Mouse (Mus musculus) cortical plate, adult 2 months (tissue): ENCODE results near the gene Srgn. TPM values are rescaled to one million over a fixed set of nuclear protein-coding genes. Genes with fewer than 3 reads are reported as not detected.
A peak's percentile ranks its signal among the peaks of the same experiment; 100 is the strongest.

ENCODE experiments used
- H3K27ac ChIP-seq: fragments of 200-500 bp; 2 replicates; pipeline ENCODE4 v1.5.1; 2012; ENCODE audit warnings: low read length, control low read depth, inconsistent platforms; ENCODE audit not compliant: insufficient read depth
- H3K4me1 ChIP-seq: fragments of 200-500 bp; 2 replicates; pipeline ENCODE4 v1.6.1; 2011; ENCODE audit warnings: low read length; ENCODE audit not compliant: control insufficient read depth, insufficient read depth
- H3K4me3 ChIP-seq: fragments of 200-500 bp; 2 replicates; pipeline ENCODE4 v1.5.1; 2011; ENCODE audit warnings: mild to moderate bottlenecking, low read length, control low read depth; ENCODE audit not compliant: insufficient read depth
- CTCF ChIP-seq: fragments of 200-500 bp; IDR thresholded peaks from 2 replicates; pipeline ENCODE4 v1.5.1; 2011; ENCODE audit warnings: mild to moderate bottlenecking, control low read depth, low read length; ENCODE audit not compliant: insufficient read depth; ENCODE audit errors: extremely low read depth
- POLR2A ChIP-seq: fragments of 200-500 bp; IDR thresholded peaks from 2 replicates; pipeline ENCODE4 v1.6.1; 2011; ENCODE audit warnings: mild to moderate bottlenecking, low read length, control low read depth; ENCODE audit not compliant: insufficient read depth; ENCODE audit errors: extremely low read depth
- polyA plus RNA-seq: library from polyadenylated mRNA; depleted of rRNA; stranded (reverse); fragments of >200 nt; gene quantifications from 2 replicates; pipeline ENCODE4 v1.2.3, GENCODE M21; 2012

The Srgn gene
- polyA plus RNA-seq, 1 experiment = 15.8 TPM

DNA sequence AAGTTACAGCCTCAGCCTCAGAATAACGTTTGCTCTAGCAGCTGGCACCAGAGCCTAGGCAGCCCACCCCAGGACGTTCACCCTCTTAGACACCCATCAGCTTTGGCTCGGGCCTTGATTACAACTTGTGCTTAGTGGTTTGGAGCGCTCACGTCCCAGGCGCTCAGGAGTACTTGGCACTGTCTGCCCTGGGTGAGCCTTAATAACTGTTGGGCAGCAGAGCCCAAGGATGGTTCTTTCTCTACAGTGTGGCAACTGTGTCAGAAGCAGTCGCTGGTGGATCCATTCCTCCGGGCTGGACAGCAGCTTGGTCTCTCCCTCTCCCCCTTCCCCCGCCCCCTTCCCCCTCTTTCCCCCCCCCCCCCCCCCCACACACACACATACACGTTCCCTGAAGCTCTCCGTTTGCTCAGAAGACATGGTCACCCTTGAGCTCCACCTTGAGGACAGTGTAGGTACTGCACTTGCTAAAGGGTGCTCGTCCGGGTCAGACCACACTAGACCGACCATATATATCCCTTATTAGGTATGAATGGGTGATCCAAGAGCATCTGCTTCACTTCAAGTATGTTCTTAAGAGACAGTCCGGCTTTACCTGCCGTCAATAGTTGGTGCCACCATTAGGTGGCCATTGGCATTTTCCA lies 22.4 kb upstream of the Srgn start:
- peaks cover 2% of the 10 kb centered on the region for H3K4me1 ChIP-seq
- TF ChIP-seq POLR2A (no peak), CTCF (peak; percentile 85)
- no peak overlapping the region for H3K27ac ChIP-seq
- H3K4me3 ChIP-seq = no peak overlapping the region

GRCm38 (mm10) chr10:62546441-62546840 lies 19.2 kb upstream of the Srgn start:
- Histone ChIP-seq H3K4me3 (no peak overlapping the region), H3K4me1 (peaks cover 2% of the 10 kb centered on the region), H3K27ac (no peak overlapping the region)
- TF ChIP-seq CTCF (no peak), POLR2A (no peak)

DNA sequence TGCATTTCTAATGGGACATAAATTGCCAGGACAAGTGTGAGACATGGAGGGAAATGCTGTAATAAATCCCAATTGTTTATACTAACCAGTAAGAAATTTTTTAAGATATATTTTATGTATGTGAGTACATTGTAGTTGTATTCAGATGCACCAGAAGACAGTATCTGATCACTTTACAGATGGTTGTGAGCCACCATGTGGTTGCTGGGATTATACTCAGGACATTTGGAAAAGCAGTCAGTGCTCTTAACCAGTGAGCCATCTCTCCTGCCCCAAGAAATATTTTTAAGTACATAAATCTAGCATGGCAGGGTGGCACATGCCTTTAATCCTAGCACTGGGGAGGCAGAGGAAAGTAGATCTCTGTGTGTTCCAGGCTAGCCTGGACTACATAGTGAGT lies 18.5 kb upstream of the Srgn start:
- TF ChIP-seq CTCF (no peak), POLR2A (no peak)
- Histone ChIP-seq H3K4me1 (no peaks in the 10 kb centered on the region), H3K4me3 (no peak overlapping the region), H3K27ac (no peak overlapping the region)

GRCm38 (mm10) chr10:62544316-62544715 lies 17.1 kb upstream of the Srgn start:
- no peak for TF ChIP-seq POLR2A
- Histone ChIP-seq H3K27ac (no peak overlapping the region), H3K4me1 (no peaks in the 10 kb centered on the region), H3K4me3 (no peak overlapping the region)

DNA sequence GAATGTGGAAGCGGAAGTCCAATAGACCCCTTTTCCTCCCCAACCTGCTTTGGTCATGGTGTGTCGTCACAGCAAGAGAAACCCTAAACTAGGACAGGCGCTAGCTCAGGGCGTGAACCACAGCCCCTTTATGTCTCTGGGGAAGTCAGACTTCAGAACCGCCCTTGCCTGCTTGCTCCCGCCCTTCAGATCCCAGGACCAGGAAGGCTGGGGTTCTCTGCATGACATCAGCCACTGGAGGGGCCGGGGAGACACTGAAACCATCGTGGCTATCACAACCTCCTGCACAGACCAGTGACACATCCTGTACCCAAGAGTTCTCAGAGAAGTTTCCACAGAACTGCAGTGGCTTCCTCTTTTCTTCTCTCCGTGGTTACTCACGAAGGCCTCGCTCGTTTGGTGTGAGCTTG lies 16.2 kb upstream of the Srgn start:
- H3K27ac ChIP-seq = no peak overlapping the region
- H3K4me3 ChIP-seq = no peak overlapping the region
- no peaks in the 10 kb centered on the region for H3K4me1 ChIP-seq
- no peak for TF ChIP-seq CTCF
- no peak for TF ChIP-seq POLR2A

- no peak overlapping the region for H3K27ac ChIP-seq
- TF ChIP-seq POLR2A (no peak), CTCF (no peak)
- no peak overlapping the region for H3K4me3 ChIP-seq
- no peaks in the 10 kb centered on the region for H3K4me1 ChIP-seq
Observed at GRCm38 (mm10) chr10:62542928-62543327, 15.7 kb upstream of the Srgn start.

DNA sequence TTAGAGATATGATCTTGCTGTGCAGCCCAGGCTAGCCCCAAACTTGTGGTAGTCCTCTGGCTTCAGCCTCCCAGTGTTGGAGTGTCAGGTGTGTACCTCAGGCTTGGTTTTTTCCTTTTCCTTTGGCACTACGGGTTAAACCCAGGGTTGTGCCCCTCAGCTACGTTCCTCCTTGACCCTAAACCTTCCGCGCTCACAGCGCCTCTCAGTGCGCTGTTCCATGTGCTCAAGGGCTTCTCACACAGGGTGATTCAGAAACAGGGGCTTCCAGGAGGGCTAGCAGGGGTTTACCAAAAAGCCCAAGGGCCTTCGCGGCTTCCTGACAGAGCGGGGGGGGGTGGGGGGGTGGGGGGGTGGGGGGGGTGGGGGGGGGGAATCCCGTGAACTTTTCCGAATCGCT lies 15.3 kb upstream of the Srgn start:
- Histone ChIP-seq H3K4me3 (no peak overlapping the region), H3K4me1 (no peaks in the 10 kb centered on the region), H3K27ac (no peak overlapping the region)
- TF ChIP-seq CTCF (no peak), POLR2A (no peak)

DNA sequence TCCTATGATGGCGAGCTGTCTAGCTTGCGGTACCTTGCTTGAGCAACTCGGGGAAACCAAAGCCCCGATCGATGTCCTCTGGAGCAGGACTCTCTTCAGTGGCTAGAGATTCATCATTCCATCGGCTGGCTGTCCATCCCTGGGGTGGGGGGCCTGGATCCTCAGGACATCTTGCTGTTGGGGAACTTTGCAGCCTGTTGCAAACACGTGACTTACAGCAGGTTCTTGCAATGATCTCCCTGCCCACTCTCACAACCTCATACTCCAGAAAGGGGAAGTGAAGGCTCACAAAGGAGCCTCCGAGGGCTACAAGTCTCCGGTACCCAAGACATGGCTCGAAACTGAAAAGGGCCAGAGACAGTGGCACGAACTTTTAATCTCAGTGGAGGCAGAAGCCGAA lies 14.2 kb upstream of the Srgn start:
- Histone ChIP-seq H3K4me1 (no peaks in the 10 kb centered on the region), H3K27ac (no peak overlapping the region), H3K4me3 (no peak overlapping the region)
- no peak for TF ChIP-seq POLR2A
- no peak for TF ChIP-seq CTCF

- H3K4me3 ChIP-seq = no peak overlapping the region
- no peaks in the 10 kb centered on the region for H3K4me1 ChIP-seq
- TF ChIP-seq POLR2A = no peak
- no peak for TF ChIP-seq CTCF
- H3K27ac ChIP-seq = no peak overlapping the region
Observed at GRCm38 (mm10) chr10:62540800-62541199, 13.5 kb upstream of the Srgn start.

- Histone ChIP-seq H3K27ac (no peak overlapping the region), H3K4me3 (no peak overlapping the region), H3K4me1 (no peaks in the 10 kb centered on the region)
- TF ChIP-seq CTCF (no peak), POLR2A (no peak)
Observed at GRCm38 (mm10) chr10:62534509-62534908, 7.3 kb upstream of the Srgn start.

- Histone ChIP-seq H3K4me1 (no peaks in the 10 kb centered on the region), H3K4me3 (no peak overlapping the region), H3K27ac (no peak overlapping the region)
- no peak for TF ChIP-seq POLR2A
- no peak for TF ChIP-seq CTCF
Observed at GRCm38 (mm10) chr10:62532832-62533231, 5.6 kb upstream of the Srgn start.
